Mouse (Mus musculus) mouse trophoblast stem cell (cell line): Measurements from ENCODE around the gene Gpr22.

Experiments
- in situ Hi-C, 2 experiments: fragments of 300-500 bp; cut with MseI, MboI; formaldehyde crosslinking; loops; 2 replicates in 1 of 2; 3 replicates in 1 of 2; pipeline ENCODE4 v1.15.1; 2025

Gene Gpr22

DNA sequence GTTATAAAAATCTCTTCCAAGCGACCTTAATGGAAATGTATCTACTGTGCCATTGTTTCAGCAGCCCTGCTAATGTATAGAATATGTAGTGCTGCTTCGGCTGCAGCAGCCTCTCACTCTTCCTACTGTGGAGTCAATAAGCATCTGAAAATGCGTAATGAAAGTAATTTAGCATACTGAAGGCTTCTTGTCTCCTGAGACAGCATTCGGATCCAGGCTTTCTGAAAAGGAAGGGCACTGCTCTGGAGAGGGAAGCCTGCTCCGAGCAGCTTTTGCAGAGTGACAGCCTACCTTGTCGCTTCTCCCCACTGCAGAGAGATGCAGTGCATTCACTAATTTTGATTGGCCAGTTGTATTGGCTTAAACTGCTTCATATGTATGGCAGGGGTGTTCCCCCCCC lies at the start of gene Gpr22:
Gene Gpr22 (minus strand): TSS at position 348 of the 400 bp plus-strand sequence.
- in situ Hi-C loops: loop anchor here in 1 of 2 experiments (25.0 kb wide), 1 partner anchor 201 kb away; no protein-coding TSS in a partner anchor

- in situ Hi-C loops: no loop called here
Measured at GRCm38 (mm10) chr12:31755885-31756755, 42.4 kb upstream of the Gpr22 start.

DNA sequence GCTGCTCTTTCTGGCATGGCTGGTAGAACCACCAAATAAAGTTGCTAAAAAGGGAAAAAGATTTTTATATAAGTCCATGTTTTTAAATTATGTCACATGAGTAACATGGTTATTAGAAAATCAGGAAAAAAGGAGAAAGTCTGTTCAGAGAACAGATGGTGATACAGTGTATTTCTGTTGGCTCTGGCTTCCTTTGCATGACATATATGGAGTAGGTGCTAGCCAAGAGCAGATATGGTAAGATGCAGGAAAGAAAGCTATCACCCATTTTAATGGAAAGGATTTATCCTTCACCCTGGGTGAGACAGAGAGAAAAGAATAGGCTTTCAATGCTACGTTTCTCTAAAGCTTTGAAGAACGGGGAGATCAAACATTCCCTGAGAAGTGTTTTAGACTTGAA lies 40.7 kb upstream of the Gpr22 start:
- in situ Hi-C loops: no loop called here

GRCm38 (mm10) chr12:31749846-31750245 lies 36.1 kb upstream of the Gpr22 start:
- in situ Hi-C loops: no loop called here

DNA sequence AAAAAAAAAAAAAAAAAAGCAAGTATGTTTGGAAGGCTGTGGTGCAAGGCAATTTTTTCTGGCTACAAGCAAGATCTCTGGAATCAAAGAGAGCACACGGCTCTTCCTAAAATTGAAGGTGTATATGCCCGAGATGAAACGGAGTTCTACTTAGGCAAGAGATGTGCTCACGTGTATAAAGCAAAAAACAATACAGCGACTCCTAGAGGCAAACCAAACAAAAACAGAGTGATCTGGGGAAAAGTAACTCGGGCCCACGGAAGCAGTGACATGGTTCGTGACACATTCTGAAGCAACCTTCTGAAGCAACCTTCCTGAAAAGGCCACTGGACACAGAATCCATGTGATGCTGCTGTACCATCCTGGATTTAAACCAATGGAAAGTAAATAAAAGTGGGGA lies 33.6 kb upstream of the Gpr22 start:
- in situ Hi-C loops: no loop called here

GRCm38 (mm10) chr12:31734616-31735015 lies 20.9 kb upstream of the Gpr22 start:
- in situ Hi-C loops: no loop called here

DNA sequence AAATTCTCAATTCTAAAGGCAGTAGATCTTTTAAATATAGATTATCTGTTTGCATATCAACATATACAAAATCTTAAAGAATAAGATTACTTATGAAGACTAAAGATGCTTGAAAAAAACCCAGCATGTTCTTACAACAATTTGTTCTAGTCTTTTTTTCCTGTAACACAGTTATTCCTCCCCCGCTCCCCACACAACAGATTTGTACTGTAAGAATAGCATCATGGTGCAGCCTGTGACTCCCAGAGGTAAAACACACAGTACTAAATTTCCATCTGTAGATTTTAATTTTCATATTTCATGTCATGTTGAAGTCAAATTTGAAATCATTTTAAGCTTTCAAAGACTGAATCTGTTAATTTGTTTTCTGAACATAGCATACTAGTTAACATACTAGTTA lies 16.4 kb upstream of the Gpr22 start:
- in situ Hi-C loops: no loop called here

DNA sequence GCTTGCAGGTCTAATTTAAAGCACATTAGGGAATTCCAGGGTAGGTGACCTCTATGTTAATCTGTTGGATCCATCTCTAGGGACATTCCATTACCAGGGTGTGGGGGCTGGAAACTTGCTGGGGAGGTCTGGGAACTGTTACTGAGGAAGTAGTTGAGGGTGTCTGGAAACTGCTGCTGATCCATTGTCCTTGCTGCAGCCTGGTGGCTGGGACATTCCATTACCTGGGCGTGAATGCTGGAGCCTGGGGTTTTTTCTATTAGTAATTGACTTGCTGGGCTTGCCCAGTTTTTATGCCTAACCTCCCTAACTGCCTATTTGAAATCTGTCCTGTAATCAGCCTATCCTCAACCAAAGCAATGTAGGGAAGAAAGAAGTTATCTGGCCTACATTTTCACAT lies 13.0 kb upstream of the Gpr22 start:
- in situ Hi-C loops: loop anchor here in 1 of 2 experiments (10.0 kb wide), 1 partner anchor 222 kb away; no protein-coding TSS in a partner anchor

DNA sequence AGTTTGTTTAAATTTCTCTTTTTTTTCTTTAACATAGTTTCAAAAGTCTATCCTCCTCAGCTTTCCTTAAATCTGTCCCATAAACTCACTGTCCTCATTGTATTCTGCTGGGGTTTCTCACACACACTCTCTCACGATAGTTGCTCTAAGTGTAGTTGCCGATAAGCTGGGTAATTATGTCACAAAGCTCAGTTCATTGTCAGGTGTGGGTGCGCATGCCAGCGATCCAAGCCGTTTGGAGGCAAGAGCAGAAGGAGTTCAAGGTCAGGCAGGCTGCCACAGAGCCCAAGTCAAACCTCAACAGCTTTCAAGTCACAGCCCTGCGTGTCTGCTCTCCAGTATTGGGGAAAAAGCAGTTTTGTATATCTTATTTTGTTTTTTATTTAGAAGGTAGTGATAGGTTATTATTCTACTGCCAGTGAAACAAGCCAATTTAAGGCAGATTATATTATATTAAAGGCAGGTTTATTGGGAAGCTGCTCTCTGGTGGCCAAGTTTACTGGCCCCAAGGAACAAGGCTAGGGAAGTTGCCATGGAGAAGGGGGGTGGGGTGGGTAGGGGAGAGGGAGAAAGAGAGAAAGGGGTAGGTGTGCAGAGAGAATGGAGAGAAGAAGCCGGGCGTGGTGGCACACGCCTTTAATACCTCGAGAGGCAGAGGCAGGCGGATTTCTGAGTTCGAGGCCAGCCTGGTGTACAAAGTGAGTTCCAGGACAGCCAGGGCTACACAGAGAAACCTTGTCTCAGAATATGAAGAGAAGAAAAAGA lies 11.9 kb upstream of the Gpr22 start:
- in situ Hi-C loops: loop anchor here in 1 of 2 experiments (10.0 kb wide), 1 partner anchor 221 kb away; no protein-coding TSS in a partner anchor

GRCm38 (mm10) chr12:31724576-31724975 lies 10.8 kb upstream of the Gpr22 start:
- in situ Hi-C loops: loop anchor here (10.0 to 25.0 kb wide), 2 partner anchors 212 to 220 kb away; no protein-coding TSS in a partner anchor

DNA sequence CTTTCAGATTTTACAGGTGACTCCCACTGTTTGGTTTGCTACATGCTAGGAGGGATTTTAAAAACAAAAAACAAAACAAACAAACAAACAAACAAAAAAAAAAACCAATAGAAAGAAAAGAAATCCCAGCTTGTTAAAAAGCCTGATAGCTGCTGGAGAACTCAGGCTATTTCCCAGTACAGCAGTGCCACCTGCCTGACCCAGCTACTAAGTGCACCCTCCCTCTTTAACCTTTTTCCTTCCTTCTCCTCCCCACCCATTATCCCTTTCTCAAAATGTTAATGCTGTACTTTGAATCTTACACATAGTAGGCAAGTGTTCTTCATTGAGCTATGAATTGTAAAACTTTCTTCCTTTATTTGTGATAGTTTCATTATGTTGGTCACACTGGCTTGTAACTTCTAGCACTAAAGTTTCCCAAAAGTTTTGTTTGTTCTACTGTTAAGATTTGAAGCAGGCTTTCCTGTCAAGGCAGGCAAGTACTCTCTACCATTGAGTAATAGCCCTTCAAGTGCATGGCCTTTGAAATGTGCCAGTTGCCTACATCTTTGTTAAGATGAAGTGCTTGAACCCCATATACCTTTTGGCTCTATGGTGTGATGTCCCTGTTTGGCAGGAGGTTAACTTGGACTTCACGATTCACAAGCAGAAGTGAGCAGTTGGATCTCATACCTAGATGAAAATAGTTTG lies 6.0 kb upstream of the Gpr22 start:
- in situ Hi-C loops: loop anchor here (10.0 to 25.0 kb wide), 2 partner anchors 207 to 215 kb away; no protein-coding TSS in a partner anchor

DNA sequence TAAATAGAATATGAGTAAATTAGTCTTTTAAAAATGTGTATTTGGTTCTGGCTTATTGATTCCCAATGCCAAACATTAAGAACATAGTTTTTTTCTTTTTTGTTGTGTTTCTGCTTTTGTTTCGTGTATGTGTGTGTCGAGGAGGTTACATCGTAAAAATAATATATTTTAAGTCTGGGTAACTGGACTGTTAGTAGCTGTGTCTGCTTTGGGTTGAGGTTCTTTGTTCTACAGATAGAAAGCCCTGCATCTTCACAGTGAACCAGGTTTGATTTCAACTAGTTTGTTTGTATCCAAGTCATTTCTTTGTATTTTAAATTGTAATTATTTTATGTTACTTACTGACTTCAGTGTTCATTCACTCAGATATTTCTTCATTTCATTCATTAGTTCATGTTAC lies 323 bp upstream of the Gpr22 start:
- in situ Hi-C loops: loop anchor here in 1 of 2 experiments (25.0 kb wide), 1 partner anchor 202 kb away; no protein-coding TSS in a partner anchor

- in situ Hi-C loops: loop anchor here in 1 of 2 experiments (25.0 kb wide), 1 partner anchor 200 kb away; no protein-coding TSS in a partner anchor
Measured at GRCm38 (mm10) chr12:31712727-31713126, 1.0 kb downstream of the Gpr22 start.

DNA sequence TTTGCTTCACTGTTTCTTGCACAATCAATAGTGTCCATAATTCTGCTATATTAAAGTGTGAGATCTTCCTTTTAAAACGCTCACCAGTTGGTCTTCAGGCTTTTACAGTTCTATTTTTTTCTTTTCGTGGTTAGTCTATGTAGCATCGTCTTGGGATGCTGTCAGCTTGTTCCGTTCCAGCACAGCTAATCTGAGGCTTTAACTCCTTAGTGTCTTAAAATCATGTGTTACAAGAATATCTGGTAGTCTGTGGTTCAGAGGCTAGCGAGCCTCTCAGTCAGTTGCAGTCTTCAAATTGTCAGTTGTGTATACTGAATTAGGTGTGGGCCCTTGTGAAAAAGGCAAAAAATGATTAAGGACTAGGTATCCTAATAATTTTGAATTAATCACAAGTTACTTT lies 1.5 kb downstream of the Gpr22 start:
- in situ Hi-C loops: loop anchor here in 1 of 2 experiments (25.0 kb wide), 1 partner anchor 200 kb away; no protein-coding TSS in a partner anchor

DNA sequence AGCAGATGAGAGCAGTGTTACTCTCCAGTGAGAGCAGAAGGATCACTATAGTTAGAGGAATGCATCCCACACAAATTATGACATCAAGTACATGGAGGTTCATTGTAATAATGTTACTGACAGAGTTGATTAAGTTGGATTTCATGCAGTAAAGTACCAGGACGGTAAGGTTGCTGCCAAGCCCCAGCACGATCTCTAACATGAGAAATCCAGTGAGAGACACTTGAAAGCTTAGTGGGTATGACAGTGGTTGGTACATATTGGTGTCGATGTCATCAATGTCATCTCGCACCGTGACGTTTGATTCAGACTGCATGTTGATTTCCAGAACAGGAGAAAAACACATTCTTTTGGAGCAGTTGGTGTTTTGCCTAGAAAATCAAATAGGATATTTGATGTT lies 4.1 kb downstream of the Gpr22 start:
- in situ Hi-C loops: loop anchor here in 1 of 2 experiments (25.0 kb wide), 1 partner anchor 197 kb away; no protein-coding TSS in a partner anchor

- in situ Hi-C loops: loop anchor here in 1 of 2 experiments (25.0 kb wide), 1 partner anchor 195 kb away; no protein-coding TSS in a partner anchor
Measured at GRCm38 (mm10) chr12:31707531-31707930, 6.2 kb downstream of the Gpr22 start.

GRCm38 (mm10) chr12:31706168-31706567 lies 7.6 kb downstream of the Gpr22 start:
- in situ Hi-C loops: loop anchor here in 1 of 2 experiments (25.0 kb wide), 1 partner anchor 194 kb away; no protein-coding TSS in a partner anchor

GRCm38 (mm10) chr12:31703904-31704303 lies 9.8 kb downstream of the Gpr22 start:
- in situ Hi-C loops: loop anchor here in 1 of 2 experiments (25.0 kb wide), 1 partner anchor 192 kb away; no protein-coding TSS in a partner anchor

GRCm38 (mm10) chr12:31701411-31701810 lies 12.3 kb downstream of the Gpr22 start:
- in situ Hi-C loops: loop anchor here in 1 of 2 experiments (25.0 kb wide), 1 partner anchor 189 kb away; no protein-coding TSS in a partner anchor

DNA sequence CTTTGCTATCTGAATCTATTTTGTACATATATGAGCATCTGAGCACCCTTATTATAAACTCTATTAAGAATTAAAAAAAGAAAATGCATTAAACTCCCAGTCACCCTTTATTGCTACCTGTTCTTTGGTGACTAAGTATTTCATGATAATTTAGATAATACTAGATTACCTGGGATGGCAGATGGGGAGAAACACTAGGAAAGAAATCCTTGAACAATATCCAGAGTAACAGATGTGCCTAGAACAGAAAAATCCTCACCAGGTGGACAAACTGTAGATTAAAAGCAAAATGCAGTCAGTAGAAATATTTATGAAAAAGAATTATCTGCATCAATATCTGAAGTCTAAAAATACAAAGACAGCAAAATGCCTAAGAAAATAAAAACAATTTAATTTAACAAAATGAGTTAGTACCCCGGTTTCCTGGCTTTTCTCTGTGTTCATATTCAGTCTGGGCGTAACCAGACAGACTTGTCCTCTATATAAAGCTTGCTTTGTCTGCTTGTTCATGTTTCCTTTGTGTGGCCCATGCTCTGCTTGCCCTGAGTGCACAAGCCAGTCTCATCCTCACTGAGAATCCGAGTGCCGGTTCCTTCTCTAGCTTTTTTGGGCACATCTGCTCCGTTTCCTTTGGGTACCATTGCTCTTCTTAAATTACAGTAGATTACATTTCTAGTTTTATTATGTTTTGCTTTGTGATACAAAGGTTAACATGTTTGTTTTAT lies 13.0 kb downstream of the Gpr22 start:
- in situ Hi-C loops: loop anchor here in 1 of 2 experiments (25.0 kb wide), 1 partner anchor 188 kb away; no protein-coding TSS in a partner anchor
